Mouse (Mus musculus) embryonic facial prominence, embryonic 13.5 days (tissue): ENCODE results near the gene Gm5134. TPM values are rescaled to one million over a fixed set of nuclear protein-coding genes. Genes with fewer than 3 reads are reported as not detected.
A peak's percentile ranks its signal among the peaks of the same experiment; 100 is the strongest.

Source experiments
- ATAC-seq: fragments of 200-750 bp; cut with Nextera tagmentation; 2 replicates; pipeline ENCODE4 v1.8.0; 2017; ENCODE audit warnings: low read depth; ENCODE audit not compliant: insufficient number of reproducible peaks, insufficient read depth, low FRiP score, low TSS enrichment
- H3K27ac ChIP-seq: fragments of 300-500 bp; sonication (generic); 2 replicates; pipeline ENCODE4 v1.5.1; 2015; ENCODE audit warnings: moderate library complexity, mild to moderate bottlenecking, inconsistent platforms
- H3K27me3 ChIP-seq: fragments of 300-500 bp; sonication (generic); 2 replicates; pipeline ENCODE4 v1.6.1; 2015; ENCODE audit warnings: mild to moderate bottlenecking, inconsistent platforms
- H3K36me3 ChIP-seq: fragments of 300-500 bp; sonication (generic); 2 replicates; pipeline ENCODE4 v1.6.1; 2015; ENCODE audit warnings: mild to moderate bottlenecking, inconsistent platforms
- H3K4me1 ChIP-seq: fragments of 300-500 bp; sonication (generic); 2 replicates; pipeline ENCODE4 v1.6.1; 2015; ENCODE audit warnings: inconsistent platforms
- H3K4me2 ChIP-seq: fragments of 300-500 bp; sonication (generic); 2 replicates; pipeline ENCODE4 v1.6.1; 2015; ENCODE audit warnings: moderate library complexity, mild to moderate bottlenecking, inconsistent platforms
- H3K4me3 ChIP-seq: fragments of 300-500 bp; sonication (generic); 2 replicates; pipeline ENCODE4 v1.5.1; 2015; ENCODE audit warnings: mild to moderate bottlenecking, inconsistent platforms
- H3K9ac ChIP-seq: fragments of 300-500 bp; sonication (generic); 2 replicates; pipeline ENCODE4 v1.6.1; 2015; ENCODE audit warnings: mild to moderate bottlenecking, inconsistent platforms
- H3K9me3 ChIP-seq: fragments of 300-500 bp; sonication (generic); 2 replicates; pipeline ENCODE4 v1.6.1; 2016; ENCODE audit warnings: inconsistent platforms
- WGBS: fragments of 180-500 bp; shearing (Covaris S2); methylation state at CpG from one replicate; pipeline ENCODE4 v1.1.7; 2015; ENCODE audit warnings: mixed read lengths; 5-methylcytosine and 5-hydroxymethylcytosine counted together
- polyA plus RNA-seq: library from polyadenylated mRNA; unstranded; fragments of >200 nt; fragmentation: Nextera tagmentation; extraction: Ambion mirVana; gene quantifications from 2 replicates; pipeline ENCODE4 v1.2.1, GENCODE M21; 2015

Gene Gm5134
- polyA plus RNA-seq, 1 experiment from 2014 or later, result not detected

DNA sequence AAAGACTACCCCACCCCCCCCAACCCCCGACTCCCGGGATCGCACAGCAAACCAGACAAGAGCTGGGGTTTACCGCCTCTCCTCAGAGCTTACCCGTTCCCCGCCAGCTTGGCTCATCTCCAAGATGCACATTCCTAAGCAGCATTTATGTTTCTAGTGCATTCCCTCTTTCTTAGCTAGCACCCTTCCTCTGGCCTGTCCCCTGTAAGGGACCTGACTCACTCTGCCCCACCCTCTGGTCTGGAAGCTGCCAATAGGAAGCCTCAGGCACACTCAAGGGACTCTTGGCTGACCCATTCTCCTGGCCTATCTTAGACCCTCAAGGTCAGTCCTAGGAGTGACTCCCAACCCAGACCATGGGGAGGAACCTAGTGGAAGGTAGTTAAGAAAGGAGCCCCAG is 24.0 kb upstream of the Gm5134 start:
- peaks cover 13% of the 10 kb centered on the region for H3K27me3 ChIP-seq
- peak overlapping the region; percentile 69 for H3K4me3 ChIP-seq

DNA sequence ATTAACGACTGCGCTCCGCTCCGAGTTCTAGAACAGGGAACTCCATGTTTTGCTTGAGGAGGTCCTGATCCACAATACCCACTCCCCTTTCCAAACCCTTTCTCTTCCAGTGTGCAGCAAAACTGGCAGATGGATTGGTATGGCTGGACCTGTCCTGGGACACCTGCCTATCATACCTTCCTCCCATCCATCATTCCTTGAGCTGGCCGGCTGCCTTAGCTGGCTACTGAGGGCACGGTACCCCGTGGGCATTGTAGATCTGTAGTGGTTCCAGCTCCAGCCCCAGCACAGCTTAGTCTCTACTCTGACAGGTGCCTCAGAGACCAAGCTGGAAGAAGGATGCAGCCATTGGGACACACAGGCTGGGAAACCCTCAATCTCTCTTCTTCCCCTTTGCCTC is 23.0 kb upstream of the Gm5134 start:
- Histone ChIP-seq H3K4me1 (peaks cover 50% of the 10 kb centered on the region), H3K4me3 (peak overlapping the region; percentile 69), H3K4me2 (peak overlapping the region; percentile 93), H3K36me3 (peaks cover 23% of the 10 kb centered on the region), H3K9ac (peak overlapping the region; percentile 91), H3K27ac (peak overlapping the region; percentile 89), H3K27me3 (peaks cover 24% of the 10 kb centered on the region), H3K9me3 (no peaks in the 10 kb centered on the region)
- ATAC-seq, result no peak
- WGBS, result 15% methylated on average over 7 of the region's 7 CpGs

More for the DNA sequence above, 24.0 kb upstream of the Gm5134 start:
- WGBS, result 8% methylated on average over 6 of the region's 6 CpGs
- Histone ChIP-seq H3K36me3 (peaks cover 33% of the 10 kb centered on the region), H3K4me1 (peaks cover 40% of the 10 kb centered on the region), H3K4me2 (peak overlapping the region; percentile 93), H3K9me3 (no peaks in the 10 kb centered on the region), H3K27ac (peak overlapping the region; percentile 62), H3K9ac (0 out of 2 replicates have a peak overlapping the region, but pooled peaks have one; percentile 32)
- ATAC-seq, result no peak

DNA sequence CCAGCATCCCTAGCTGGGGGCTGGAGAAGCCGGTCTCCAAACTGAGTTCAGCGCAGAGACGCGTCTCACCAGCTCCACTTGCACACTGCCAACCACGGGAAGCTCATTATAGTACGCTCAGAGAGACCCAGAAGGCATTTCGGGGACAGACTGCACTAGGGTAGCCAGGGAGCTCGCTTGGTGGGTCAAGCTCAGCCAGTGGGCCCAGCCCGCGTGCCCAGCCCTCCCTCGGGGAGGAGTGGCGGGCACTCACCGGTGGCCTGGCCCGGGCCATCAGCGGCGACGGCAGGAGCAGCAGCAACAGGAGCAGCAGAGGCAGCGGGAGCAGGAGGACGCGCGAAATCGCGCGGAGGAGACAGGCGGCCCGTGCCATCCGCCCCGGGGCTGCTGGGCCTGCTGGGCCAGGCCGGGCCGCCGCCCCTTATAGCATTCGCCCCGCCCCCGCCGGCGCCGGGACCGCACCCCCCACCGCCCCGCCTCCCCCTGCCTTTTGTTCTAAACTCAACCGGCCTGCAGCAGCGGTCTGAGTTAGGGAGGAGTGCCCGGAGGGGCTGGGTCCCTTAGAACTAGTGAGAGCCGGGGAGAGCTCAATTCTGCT is 22.1 kb upstream of the Gm5134 start:
- Histone ChIP-seq H3K4me2 (peak overlapping the region; percentile 93), H3K9ac (peak overlapping the region; percentile 91), H3K27me3 (peaks cover 32% of the 10 kb centered on the region), H3K9me3 (no peaks in the 10 kb centered on the region), H3K27ac (peak overlapping the region; percentile 89), H3K4me3 (peak overlapping the region; percentile 69), H3K4me1 (peaks cover 50% of the 10 kb centered on the region), H3K36me3 (peaks cover 14% of the 10 kb centered on the region)
- WGBS, result under 1% methylated on average over 44 of the region's 44 CpGs
- peak; percentile 69 for ATAC-seq

DNA sequence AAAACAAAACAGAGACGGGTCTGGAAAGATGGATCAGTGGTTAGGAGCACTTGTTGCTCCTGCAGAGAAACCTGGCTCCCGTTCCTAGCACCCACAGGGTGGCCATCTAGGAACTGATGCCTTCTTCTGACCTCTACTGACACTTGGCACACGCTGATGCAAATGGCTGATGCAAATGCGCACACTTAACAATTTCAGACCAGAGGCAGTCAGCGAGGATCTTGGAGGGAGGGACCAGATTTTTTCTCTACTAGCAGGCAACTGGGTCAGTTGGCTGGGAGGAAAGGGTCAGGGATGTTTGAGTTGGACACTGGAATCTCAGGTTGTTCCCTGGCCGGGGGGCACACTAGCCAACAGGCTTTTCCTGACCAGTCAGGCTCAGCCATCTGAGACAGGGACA is 21.4 kb upstream of the Gm5134 start, which contains the start of gene Chchd10:
TSS of gene Chchd10 (plus strand) at position 240 of the 400 bp plus-strand sequence.
- Histone ChIP-seq H3K36me3 (peaks cover 7% of the 10 kb centered on the region), H3K4me3 (peak within 1 kb of the TSS; percentile 69), H3K4me2 (peak within 1 kb of the TSS; percentile 93), H3K27me3 (peaks cover 39% of the 10 kb centered on the region), H3K9ac (peak within 1 kb of the TSS; percentile 91), H3K4me1 (peaks cover 50% of the 10 kb centered on the region), H3K27ac (peak within 1 kb of the TSS; percentile 89), H3K9me3 (no peaks in the 10 kb centered on the region)
- 29% methylated on average over 6 of the region's 6 CpGs for WGBS
- ATAC-seq, result no peak

DNA sequence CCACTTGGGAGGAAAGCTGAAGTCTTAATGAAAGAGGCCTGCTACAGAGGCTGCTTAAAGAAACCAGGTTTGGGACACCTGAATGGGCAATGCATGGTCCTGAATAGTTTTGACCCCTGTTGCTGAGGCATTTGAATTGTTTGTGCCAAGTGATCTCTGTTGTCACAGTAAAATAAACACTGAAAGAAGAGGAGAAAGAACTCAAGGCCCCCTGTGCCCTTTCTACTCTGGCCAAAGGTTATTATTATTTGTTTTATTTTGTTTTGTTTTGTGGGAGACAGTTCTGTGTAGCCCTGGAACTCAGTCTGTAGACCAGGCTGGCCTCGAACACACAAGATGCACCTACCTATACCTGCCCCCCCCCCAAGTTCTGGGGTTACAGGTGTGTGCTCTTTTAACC is 19.3 kb upstream of the Gm5134 start:
- Histone ChIP-seq H3K4me2 (peak overlapping the region; percentile 89), H3K9ac (no peak overlapping the region), H3K27ac (no peak overlapping the region), H3K36me3 (no peaks in the 10 kb centered on the region), H3K9me3 (no peaks in the 10 kb centered on the region), H3K4me3 (peak overlapping the region; percentile 50), H3K4me1 (peaks cover 44% of the 10 kb centered on the region), H3K27me3 (peaks cover 44% of the 10 kb centered on the region)
- 64% methylated on average over 1 of the region's 1 CpGs for WGBS
- no peak for ATAC-seq

DNA sequence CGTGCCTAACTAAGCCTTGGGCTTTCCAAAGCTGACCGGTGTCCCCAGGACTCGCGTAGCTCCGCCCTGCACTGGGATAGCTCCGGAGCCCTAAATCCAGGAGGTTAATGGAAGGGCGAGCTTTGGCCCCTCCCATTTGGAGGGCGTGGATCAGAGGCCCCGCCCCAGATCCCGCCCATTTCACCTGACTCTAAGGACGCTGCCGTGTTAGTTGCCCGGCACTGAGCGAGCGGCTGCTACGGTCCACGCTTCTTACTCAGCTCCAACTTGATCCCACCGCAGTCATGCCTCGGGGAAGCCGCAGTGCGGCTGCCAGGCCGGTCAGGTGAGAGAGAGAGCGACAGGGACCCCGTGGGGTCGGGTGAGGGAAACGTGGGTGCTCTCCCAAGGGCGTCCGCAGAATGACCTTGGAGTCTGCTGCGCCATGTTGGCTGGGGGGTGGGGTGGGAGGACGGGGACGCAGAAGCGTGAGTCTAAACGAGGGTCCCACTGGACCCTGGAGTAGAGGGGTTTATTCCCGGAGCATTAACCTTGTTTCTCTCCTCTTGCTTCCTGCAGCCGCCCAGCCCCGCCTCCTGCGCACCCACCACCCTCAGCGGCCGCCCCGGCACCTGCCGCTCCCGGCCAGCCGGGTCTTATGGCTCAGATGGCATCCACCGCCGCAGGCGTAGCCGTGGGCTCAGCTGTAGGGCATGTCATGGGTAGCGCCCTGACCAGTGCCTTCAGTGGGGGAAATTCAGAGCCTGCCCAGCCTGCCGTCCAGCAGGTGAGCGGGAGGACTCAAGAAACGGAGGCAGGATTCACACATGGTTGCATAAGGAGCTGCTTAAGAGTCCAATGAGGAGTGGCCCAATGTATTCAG is 18.4 kb upstream of the Gm5134 start, which contains the start of gene Mmp11:
TSS of gene Mmp11 (minus strand) at position 817 of the 862 bp plus-strand sequence.
- H3K9me3 ChIP-seq, result no peaks in the 10 kb centered on the region
- 1% methylated on average over 49 of the region's 51 CpGs for WGBS

DNA sequence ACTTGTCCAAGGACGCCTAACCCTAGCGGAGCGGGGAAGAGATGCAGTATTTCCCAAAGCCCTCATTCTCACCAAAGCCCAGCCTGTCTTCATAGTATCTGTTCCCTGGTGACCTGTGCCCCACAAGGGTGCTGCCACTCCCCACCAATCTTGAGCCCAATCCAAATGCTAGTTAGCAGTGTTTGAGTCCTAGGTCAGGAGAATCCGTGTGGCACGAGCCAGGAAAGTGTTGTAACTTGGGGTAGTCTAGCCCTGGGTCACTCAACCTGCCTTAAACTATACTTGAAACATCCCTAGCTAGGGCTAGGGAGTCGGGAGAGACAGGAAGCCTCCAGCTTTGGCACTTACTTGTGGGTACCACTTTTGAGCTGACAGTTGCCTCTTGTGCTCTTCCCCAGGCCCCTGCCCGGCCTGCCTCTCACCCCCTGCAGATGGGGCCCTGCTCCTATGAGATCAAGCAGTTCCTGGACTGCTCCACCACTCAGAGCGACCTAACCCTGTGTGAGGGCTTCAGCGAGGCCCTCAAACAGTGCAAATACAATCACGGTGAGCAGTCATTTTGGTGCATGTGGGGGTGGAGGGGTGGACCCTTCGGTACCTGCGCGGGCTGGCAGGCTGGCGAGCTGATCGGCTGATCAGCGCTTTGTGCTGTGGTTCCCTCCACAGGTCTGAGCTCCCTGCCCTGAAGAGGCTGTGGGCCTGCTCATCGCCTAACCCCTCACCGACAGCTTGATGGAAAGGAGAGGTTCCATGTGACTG is 17.2 kb upstream of the Gm5134 start:
- H3K9me3 ChIP-seq, result no peaks in the 10 kb centered on the region
- H3K4me3 ChIP-seq, result no peak overlapping the region
- no peak overlapping the region for H3K4me2 ChIP-seq
- peaks cover 23% of the 10 kb centered on the region for H3K4me1 ChIP-seq
- no peak overlapping the region for H3K9ac ChIP-seq
- 37% methylated on average over 18 of the region's 18 CpGs for WGBS
- H3K27me3 ChIP-seq, result peaks cover 38% of the 10 kb centered on the region
- no peaks in the 10 kb centered on the region for H3K36me3 ChIP-seq
- no peak overlapping the region for H3K27ac ChIP-seq
- no peak for ATAC-seq

More for the DNA sequence above, 18.4 kb upstream of the Gm5134 start, which contains the start of gene Mmp11:
- Histone ChIP-seq H3K9ac (peak within 1 kb of the TSS; percentile 60), H3K27ac (no peak within 1 kb of the TSS), H3K27me3 (peaks cover 44% of the 10 kb centered on the region), H3K4me1 (peaks cover 34% of the 10 kb centered on the region), H3K4me2 (peak within 1 kb of the TSS; percentile 89), H3K4me3 (peak within 1 kb of the TSS; percentile 50), H3K36me3 (no peaks in the 10 kb centered on the region)
- ATAC-seq, result peak; percentile 27; the same call in 1 of the 2 replicates

DNA sequence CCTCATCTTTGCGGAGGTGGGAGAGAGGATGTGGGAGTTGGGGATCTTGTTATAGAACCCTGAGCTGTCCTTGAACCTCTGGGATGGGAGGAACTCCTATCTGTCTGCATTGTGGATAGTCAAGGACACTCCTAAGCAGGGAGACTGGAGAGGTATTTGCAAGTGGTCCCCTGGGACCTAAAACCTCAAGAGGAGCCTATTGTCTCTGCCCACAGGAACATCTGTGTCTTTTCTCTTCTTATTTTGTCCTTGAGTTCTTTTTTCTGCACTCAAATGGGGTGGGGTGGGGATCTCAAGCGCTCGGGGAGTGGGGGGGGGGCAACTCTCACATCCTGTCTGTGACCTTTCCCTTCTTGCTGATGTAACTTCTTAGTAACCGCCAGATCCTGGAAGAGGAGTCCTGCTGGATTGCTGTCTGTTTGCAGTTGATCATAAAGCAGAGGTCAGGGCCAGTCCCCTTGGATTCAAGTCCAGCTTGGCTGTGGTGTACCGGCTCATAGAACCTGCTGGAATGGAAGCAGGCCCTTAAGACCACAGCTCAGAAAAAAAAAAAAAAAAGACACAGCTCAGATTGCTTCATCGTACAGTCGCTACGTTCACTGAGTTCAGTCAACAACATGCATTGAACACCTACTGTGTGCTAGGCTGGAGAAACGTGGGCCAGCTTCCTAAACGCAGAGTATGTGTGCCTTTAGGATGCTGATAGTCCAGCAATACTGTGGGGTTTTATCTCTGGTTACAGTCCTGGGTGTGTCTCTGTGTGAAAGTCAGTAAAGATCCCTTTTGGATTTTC is 16.3 kb upstream of the Gm5134 start:
- WGBS, result 56% methylated on average over 10 of the region's 10 CpGs
- Histone ChIP-seq H3K9ac (no peak overlapping the region), H3K4me1 (peaks cover 15% of the 10 kb centered on the region), H3K4me3 (no peak overlapping the region), H3K36me3 (no peaks in the 10 kb centered on the region), H3K27ac (no peak overlapping the region), H3K27me3 (peaks cover 38% of the 10 kb centered on the region), H3K4me2 (no peak overlapping the region), H3K9me3 (no peaks in the 10 kb centered on the region)
- no peak for ATAC-seq

DNA sequence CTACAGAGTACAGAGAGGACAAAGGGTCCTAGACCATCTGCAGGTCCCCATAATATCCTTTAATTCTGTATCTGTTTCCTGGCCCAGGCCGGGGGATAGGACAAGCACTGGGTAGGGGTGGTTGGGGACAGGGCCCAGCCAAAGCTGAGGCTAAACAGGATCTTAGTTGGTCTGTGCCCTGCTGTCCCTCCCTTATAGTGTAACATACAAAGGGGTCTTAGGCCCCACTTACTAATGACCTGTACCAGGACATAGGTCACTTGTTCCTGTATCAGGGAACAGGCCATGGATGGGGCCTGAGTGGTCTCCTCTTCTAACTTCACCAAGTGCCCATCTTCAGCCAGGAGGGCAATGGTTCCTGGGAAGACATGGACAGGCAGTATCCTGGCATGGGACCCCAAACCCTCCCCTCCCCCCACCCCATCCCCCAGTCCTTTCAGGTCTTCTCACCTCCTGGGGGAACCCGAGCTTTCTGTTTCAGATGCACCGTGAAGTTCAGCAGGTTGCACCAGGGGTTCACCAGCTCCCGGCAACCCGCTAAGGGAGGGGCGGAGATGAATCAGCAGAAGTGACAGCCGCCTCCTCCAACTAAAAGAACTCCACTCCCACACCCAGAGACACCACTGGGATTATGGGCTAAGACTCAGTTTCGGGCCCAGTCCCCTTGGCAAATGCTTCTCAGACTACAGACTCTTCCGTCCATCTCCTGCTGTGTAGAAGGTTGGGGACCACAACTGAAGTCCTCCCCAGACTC is 14.7 kb upstream of the Gm5134 start:
- H3K9ac ChIP-seq, result no peak overlapping the region
- H3K27ac ChIP-seq, result no peak overlapping the region
- no peak overlapping the region for H3K4me3 ChIP-seq
- peaks cover 37% of the 10 kb centered on the region for H3K27me3 ChIP-seq
- H3K36me3 ChIP-seq, result no peaks in the 10 kb centered on the region
- H3K9me3 ChIP-seq, result no peaks in the 10 kb centered on the region
- H3K4me1 ChIP-seq, result peaks cover 13% of the 10 kb centered on the region
- ATAC-seq, result no peak
- no peak overlapping the region for H3K4me2 ChIP-seq
- 48% methylated on average over 9 of the region's 9 CpGs for WGBS

DNA sequence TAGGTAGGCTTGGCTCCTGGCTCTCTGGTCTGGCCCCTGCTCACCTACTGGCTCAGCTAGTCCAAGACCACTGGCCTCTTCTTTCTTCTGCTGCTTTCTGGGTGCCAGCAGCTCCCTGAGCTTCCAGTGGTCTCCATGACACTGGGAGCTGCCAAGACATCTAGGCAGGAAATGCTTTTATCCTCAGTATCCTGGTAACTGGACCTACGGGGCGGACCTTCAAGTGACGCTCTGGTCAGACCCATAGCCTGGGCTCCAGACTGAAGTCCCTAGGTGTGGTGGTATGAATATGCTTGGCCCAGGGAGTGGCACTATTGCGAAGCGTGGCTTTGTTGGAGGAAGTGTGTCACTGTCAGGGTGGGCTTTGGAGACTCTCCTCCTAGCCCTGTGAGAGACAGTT is 13.8 kb upstream of the Gm5134 start, which contains the start of gene Gm867:
TSS of gene Gm867 (minus strand) at position 153 of the 400 bp plus-strand sequence.
- H3K27me3 ChIP-seq, result peaks cover 28% of the 10 kb centered on the region
- H3K9me3 ChIP-seq, result no peaks in the 10 kb centered on the region
- H3K4me2 ChIP-seq, result no peak within 1 kb of the TSS
- peaks cover 8% of the 10 kb centered on the region for H3K4me1 ChIP-seq
- no peak for ATAC-seq
- H3K4me3 ChIP-seq, result no peak within 1 kb of the TSS
- WGBS, result 85% methylated on average over 5 of the region's 5 CpGs
- no peaks in the 10 kb centered on the region for H3K36me3 ChIP-seq
- no peak within 1 kb of the TSS for H3K9ac ChIP-seq
- no peak within 1 kb of the TSS for H3K27ac ChIP-seq
